ENCODE assay signal across 8 mouse cellular contexts in genomic region chrX:152171041-152172026, GRCm38 (mm10). TPM values are rescaled to one million over a fixed set of nuclear protein-coding genes. Genes with fewer than 3 reads are reported as not detected.
A peak's percentile ranks its signal among the peaks of the same experiment; 100 is the strongest.
DNase-seq lines count a peak whose midpoint lies in the region; ATAC-seq lines count a peak whose summit lies in the region.

No protein-coding gene starts in this region.

- intact Hi-C loops in gastrocnemius, postnatal 14 days (cut with DNase I; ENCODE audit: low total_unique reads): no loop called here

- H3K9me3 ChIP-seq in kidney, embryonic 14.5 days (ENCODE audit: control insufficient read depth, low read length): no peaks in the 10 kb centered on the region
- no peaks in the 10 kb centered on the region for H3K9me3 ChIP-seq in forebrain, embryonic 11.5 days (ENCODE audit: control insufficient read depth, low read length)

- no peak for DNase-seq in kidney, adult 18-20 months
- DNase-seq in adrenal gland, postnatal 14 days: peak; percentile 50
- DNase-seq in forebrain, embryonic 11.5 days (ENCODE audit: low spot score): peak; percentile 59
- peak; percentile 47 for DNase-seq in heart, postnatal 4 days
- peak; percentile 52 for DNase-seq in lung, postnatal 10 days
- DNase-seq in B cell, adult 2 months: no peak
- DNase-seq in gastrocnemius, postnatal 14 days: no peak

- H3K27me3 ChIP-seq in kidney, embryonic 14.5 days (ENCODE audit: control insufficient read depth, insufficient read depth, low read length): peaks cover 5% of the 10 kb centered on the region; the same call in 1 of the 2 replicates
- H3K27me3 ChIP-seq in forebrain, embryonic 11.5 days (ENCODE audit: control insufficient read depth, insufficient read depth, low read length): peaks cover 45% of the 10 kb centered on the region

- no peaks in the 10 kb centered on the region for H3K4me1 ChIP-seq in kidney, embryonic 14.5 days (ENCODE audit: control insufficient read depth, insufficient read depth, low read length)
- H3K4me1 ChIP-seq in forebrain, embryonic 11.5 days (replicated peaks; ENCODE audit: control insufficient read depth, insufficient read depth, low read length): 0 out of 2 replicates have a peak, but pooled peaks cover 1% of the 10 kb centered on the region

- WGBS in kidney, embryonic 14.5 days: 62% methylated on average over 6 of the region's 6 CpGs
- WGBS in forebrain, embryonic 11.5 days: 75% methylated on average over 6 of the region's 6 CpGs

- no peaks in the 10 kb centered on the region for H3K36me3 ChIP-seq in kidney, embryonic 14.5 days (ENCODE audit: control insufficient read depth, insufficient read depth, low read length)
- no peaks in the 10 kb centered on the region for H3K36me3 ChIP-seq in forebrain, embryonic 11.5 days (ENCODE audit: control insufficient read depth, insufficient read depth, low read length)

- H3K27ac ChIP-seq in kidney, embryonic 14.5 days (ENCODE audit: low read depth, low read length): no peak overlapping the region
- no peak overlapping the region for H3K27ac ChIP-seq in forebrain, embryonic 11.5 days (ENCODE audit: low read depth, low read length)

- no peak overlapping the region for H3K4me3 ChIP-seq in kidney, embryonic 14.5 days (ENCODE audit: low read length)
- no peak overlapping the region for H3K4me3 ChIP-seq in forebrain, embryonic 11.5 days (ENCODE audit: low read depth, low read length)

- peak; percentile 78; the same call in 1 of the 2 replicates for ATAC-seq in kidney, embryonic 14.5 days (ENCODE audit: low FRiP score, low TSS enrichment)
- peak; percentile 83 for ATAC-seq in forebrain, embryonic 11.5 days (replicated peaks; ENCODE audit: low FRiP score)

- H3K4me2 ChIP-seq in kidney, embryonic 14.5 days (replicated peaks; ENCODE audit: low read depth, low read length): no peak overlapping the region
- no peak overlapping the region for H3K4me2 ChIP-seq in forebrain, embryonic 11.5 days (ENCODE audit: low read depth, low read length, severe bottlenecking)

- no peak overlapping the region for H3K9ac ChIP-seq in kidney, embryonic 14.5 days (ENCODE audit: low read depth, low read length)
- H3K9ac ChIP-seq in forebrain, embryonic 11.5 days (ENCODE audit: low read length): no peak overlapping the region

RNA-seq across cellular contexts. Expression of gene Iqsec2, which starts 27.3 kb away (rescaled TPM):
- 3.8 and 4.0 TPM in 2 replicates for polyA plus RNA-seq in kidney, embryonic 14.5 days (2014; fragmentation: Nextera tagmentation; extraction: Ambion mirVana)
- total RNA-seq in adrenal gland, postnatal 14 days (2021): 26.5 and 27.9 TPM in 2 replicates
- polyA plus RNA-seq in forebrain, embryonic 11.5 days (2014; fragmentation: Nextera tagmentation; extraction: Ambion mirVana): 1.5 and 2.1 TPM in 2 replicates
- 10 to 100 TPM; 57.9 to 59.3 TPM for total RNA-seq in heart, postnatal 4 days (2021)
- total RNA-seq in gastrocnemius, postnatal 14 days (2021): 10 to 100 TPM; 15.7 to 18.3 TPM

Comparison
In these comparisons a context has a peak if more than half of its experiments do, and no peak if none do; other contexts are left out.
1. DNase-seq: peak in adrenal gland, postnatal 14 days (single experiment), forebrain, embryonic 11.5 days (single experiment), heart, postnatal 4 days (single experiment) and lung, postnatal 10 days (single experiment); none in kidney, adult 18-20 months (single experiment), B cell, adult 2 months (0 of 2) and gastrocnemius, postnatal 14 days (single experiment).